Mouse (Mus musculus): ENCODE results near the gene Dlgap1.

DNA sequence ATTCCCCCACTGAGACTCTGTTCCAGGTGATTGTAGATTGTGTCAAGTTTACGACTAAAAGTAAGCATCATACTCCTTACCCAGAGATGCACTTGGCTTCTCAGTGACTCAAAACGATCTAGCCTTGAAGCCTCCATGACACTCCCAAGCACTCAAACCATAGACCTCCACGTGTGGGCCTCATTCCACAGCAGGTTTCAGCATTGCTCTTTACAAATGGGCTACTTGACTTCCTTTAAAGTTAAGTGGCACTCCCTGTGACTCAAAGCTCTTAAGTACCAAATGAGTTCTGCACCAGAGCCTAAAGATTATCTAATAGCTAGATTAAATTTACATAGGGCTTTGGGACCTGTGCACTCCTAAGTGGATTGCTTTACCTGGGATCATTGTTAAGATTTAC, 400.3 kb downstream of the Dlgap1 start:
- no peak for TF ChIP-seq POLR2A (IDR thresholded peaks at IDR 0.05; ENCODE audit: extremely low read depth, insufficient read depth, low read length)
- no peak for TF ChIP-seq CTCF (IDR thresholded peaks at IDR 0.05; ENCODE audit: extremely low read depth, insufficient read depth, low read length)
